Mouse (Mus musculus) G1E (cell line): ENCODE results near the gene Ptar1. TPM values are rescaled to one million over a fixed set of nuclear protein-coding genes. Genes with fewer than 3 reads are reported as not detected.

Experiments
- ATAC-seq: 2 replicates; pipeline ENCODE4 v1.8.0; 2016; ENCODE audit warnings: mild to moderate bottlenecking; ENCODE audit not compliant: insufficient number of reproducible peaks, poor library complexity, low FRiP score, severe bottlenecking; ENCODE audit errors: extremely low read depth
- DNase-seq: peaks from one replicate; pipeline ENCODE4 v3.0.0; 2012; ENCODE audit warnings: low spot score
- H3K27me3 ChIP-seq: 2 replicates; pipeline ENCODE4 v1.6.1; 2012; ENCODE audit warnings: mild to moderate bottlenecking, low read length, inconsistent platforms; ENCODE audit not compliant: insufficient read depth
- H3K36me3 ChIP-seq: replicated peaks from 2 replicates; pipeline ENCODE3; 2012; ENCODE audit warnings: mild to moderate bottlenecking, inconsistent platforms
- H3K4me1 ChIP-seq: 2 replicates; pipeline ENCODE4 v1.6.1; 2012; ENCODE audit warnings: low read depth, low read length, inconsistent platforms, mixed read lengths; ENCODE audit not compliant: insufficient read depth
- H3K4me3 ChIP-seq: 2 replicates; pipeline ENCODE4 v1.5.1; 2012; ENCODE audit warnings: low read depth, mild to moderate bottlenecking, inconsistent platforms, low read length, moderate library complexity, mixed read lengths
- H3K9me3 ChIP-seq: replicated peaks from 2 replicates; pipeline ENCODE4 v1.6.1; 2012; ENCODE audit warnings: inconsistent platforms
- CTCF ChIP-seq: IDR thresholded peaks from 2 replicates; pipeline ENCODE4 v1.5.1; 2012; ENCODE audit warnings: low read depth, low read length, inconsistent platforms, mixed read lengths
- GATA1 ChIP-seq: IDR thresholded peaks from 2 replicates; pipeline ENCODE4 v1.6.1; 2012; ENCODE audit warnings: borderline replicate concordance, low read length, inconsistent platforms, mixed read lengths
- GATA2 ChIP-seq: IDR thresholded peaks from 2 replicates; pipeline ENCODE4 v1.6.1; 2012; ENCODE audit warnings: low read depth, low read length, inconsistent platforms, borderline replicate concordance
- POLR2AphosphoS5 ChIP-seq: IDR thresholded peaks from 2 replicates; pipeline ENCODE4 v1.6.1; 2012; ENCODE audit warnings: low read depth, low read length, inconsistent platforms; ENCODE audit not compliant: insufficient replicate concordance
- TAL1 ChIP-seq: conservative IDR thresholded peaks from 2 replicates; pipeline ENCODE4 v1.6.1; 2012; ENCODE audit warnings: low read depth, low read length, inconsistent platforms, mixed read lengths
- polyA plus RNA-seq: library from polyadenylated mRNA; stranded (reverse); fragments of >175 nt; gene quantifications from 2 replicates; pipeline ENCODE4 v1.2.3, GENCODE M21; 2012
- total RNA-seq, 2 experiments: library from RNA; stranded (forward) in 1 of 2; stranded (reverse) in 1 of 2; fragments of 200-1000 nt in 1 of 2; fragments of >200 nt in 1 of 2; fragmentation: Nextera tagmentation in 1 of 2; gene quantifications; 2 replicates each; pipeline ENCODE4 v1.2.3; 2014 to 2017

The Ptar1 gene
- total and polyA plus RNA-seq, 3 experiments, result 0.63 to 25.4 (median 19.9) TPM

GRCm38 (mm10) chr19:23686962-23687295, 300 bp upstream of the Ptar1 start:
- H3K27me3 ChIP-seq, result no peaks in the 10 kb centered on the region; the same call in 1 of the 2 replicates
- H3K36me3 ChIP-seq, result peaks cover 9% of the 10 kb centered on the region
- H3K4me3 ChIP-seq, result peak overlapping the region; percentile 96
- ATAC-seq (peak; percentile 28), DNase-seq (no peak)
- no peaks in the 10 kb centered on the region for H3K9me3 ChIP-seq
- TF ChIP-seq GATA2 (no peak), POLR2AphosphoS5 (no peak), GATA1 (no peak), TAL1 (no peak), CTCF (no peak)
- peaks cover 9% of the 10 kb centered on the region for H3K4me1 ChIP-seq

GRCm38 (mm10) chr19:23688421-23688946, 1.3 kb downstream of the Ptar1 start:
- no peak for DNase-seq
- H3K4me1 ChIP-seq, result peaks cover 9% of the 10 kb centered on the region
- no peak for ATAC-seq

GRCm38 (mm10) chr19:23694344-23694743, 7.1 kb downstream of the Ptar1 start:
- H3K36me3 ChIP-seq, result peaks cover 62% of the 10 kb centered on the region
- H3K4me1 ChIP-seq, result peaks cover 4% of the 10 kb centered on the region; the same call in 1 of the 2 replicates
- H3K9me3 ChIP-seq, result no peaks in the 10 kb centered on the region
- no peaks in the 10 kb centered on the region for H3K27me3 ChIP-seq
- ATAC-seq, result no peak
- TF ChIP-seq CTCF (no peak), TAL1 (no peak), POLR2AphosphoS5 (no peak), GATA1 (no peak), GATA2 (no peak)
- DNase-seq, result no peak
- H3K4me3 ChIP-seq, result no peak overlapping the region

More at GRCm38 (mm10) chr19:23688421-23688946, 1.3 kb downstream of the Ptar1 start:
- peak overlapping the region; percentile 38; the same call in 1 of the 2 replicates for H3K4me3 ChIP-seq
- peaks cover 14% of the 10 kb centered on the region for H3K36me3 ChIP-seq
- H3K9me3 ChIP-seq, result no peaks in the 10 kb centered on the region
- TF ChIP-seq GATA1 (no peak), GATA2 (no peak), POLR2AphosphoS5 (no peak)
- no peaks in the 10 kb centered on the region for H3K27me3 ChIP-seq

- peaks cover 80% of the 10 kb centered on the region for H3K36me3 ChIP-seq
- no peaks in the 10 kb centered on the region for H3K4me1 ChIP-seq
- no peak for ATAC-seq
- TF ChIP-seq GATA1 (no peak), TAL1 (no peak), GATA2 (no peak), CTCF (no peak), POLR2AphosphoS5 (no peak)
- H3K27me3 ChIP-seq, result no peaks in the 10 kb centered on the region
- H3K4me3 ChIP-seq, result no peak overlapping the region
- H3K9me3 ChIP-seq, result no peaks in the 10 kb centered on the region
- DNase-seq, result no peak
Observed at GRCm38 (mm10) chr19:23697861-23698260, 10.6 kb downstream of the Ptar1 start.

GRCm38 (mm10) chr19:23698366-23698765, 11.1 kb downstream of the Ptar1 start:
- no peak for ATAC-seq
- Histone ChIP-seq H3K36me3 (peaks cover 83% of the 10 kb centered on the region), H3K4me3 (no peak overlapping the region), H3K27me3 (no peaks in the 10 kb centered on the region), H3K4me1 (no peaks in the 10 kb centered on the region), H3K9me3 (no peaks in the 10 kb centered on the region)
- DNase-seq, result no peak
- TF ChIP-seq POLR2AphosphoS5, result no peak
- TF ChIP-seq GATA2, result no peak
- TF ChIP-seq GATA1, result no peak
- TF ChIP-seq TAL1, result no peak
- TF ChIP-seq CTCF, result no peak

GRCm38 (mm10) chr19:23699131-23699530, 11.9 kb downstream of the Ptar1 start:
- H3K4me1 ChIP-seq, result no peaks in the 10 kb centered on the region

GRCm38 (mm10) chr19:23702896-23703295, 15.7 kb downstream of the Ptar1 start:
- DNase-seq (no peak), ATAC-seq (no peak)
- Histone ChIP-seq H3K27me3 (no peaks in the 10 kb centered on the region), H3K4me1 (no peaks in the 10 kb centered on the region), H3K36me3 (peaks cover 82% of the 10 kb centered on the region), H3K9me3 (no peaks in the 10 kb centered on the region), H3K4me3 (no peak overlapping the region)
- TF ChIP-seq TAL1, result no peak
- no peak for TF ChIP-seq GATA2
- TF ChIP-seq CTCF, result no peak
- no peak for TF ChIP-seq GATA1
- no peak for TF ChIP-seq POLR2AphosphoS5

More at GRCm38 (mm10) chr19:23699131-23699530, 11.9 kb downstream of the Ptar1 start:
- no peak for ATAC-seq
- H3K9me3 ChIP-seq, result no peaks in the 10 kb centered on the region
- H3K36me3 ChIP-seq, result peaks cover 82% of the 10 kb centered on the region
- TF ChIP-seq POLR2AphosphoS5, result no peak
- TF ChIP-seq GATA1, result no peak
- TF ChIP-seq TAL1, result no peak
- TF ChIP-seq GATA2, result no peak
- TF ChIP-seq CTCF, result no peak
- no peak overlapping the region for H3K4me3 ChIP-seq
- DNase-seq, result no peak
- no peaks in the 10 kb centered on the region for H3K27me3 ChIP-seq
